Comparison of ENCODE assay signal across 26 mouse cellular contexts in genomic region chr5:131494564-131494963, GRCm38 (mm10).
DNase-seq lines count a peak whose midpoint lies in the region; ATAC-seq lines count a peak whose summit lies in the region.
"Had no signal": no experiment of that assay in that cellular context is flagged by ENCODE, and none has a peak within 500 bp of the region (broad histone marks: within the 10 kb centered on the region; RNA-seq: fewer than 3 reads in every experiment).

No protein-coding gene starts in this region.

- peaks cover 15% of the 10 kb centered on the region for H3K4me1 ChIP-seq in embryonic facial prominence, embryonic 14.5 days (ENCODE audit: control insufficient read depth, insufficient read depth, low read length)
- peaks cover 29% of the 10 kb centered on the region for H3K4me1 ChIP-seq in embryonic facial prominence, embryonic 10.5 days

- no peak overlapping the region for H3K27ac ChIP-seq in embryonic facial prominence, embryonic 14.5 days (replicated peaks; ENCODE audit: low read depth, low read length)
- H3K27ac ChIP-seq in embryonic facial prominence, embryonic 10.5 days (replicated peaks), result no peak overlapping the region
- H3K27ac ChIP-seq: embryonic facial prominence, embryonic 12.5 days; embryonic facial prominence, embryonic 15.5 days; forebrain, embryonic 10.5 days; forebrain, embryonic 12.5 days had no signal

- peak; percentile 39; the same call in 1 of the 2 replicates for ATAC-seq in embryonic facial prominence, embryonic 14.5 days (ENCODE audit: low read depth)
- ATAC-seq: CD4-positive, CD25-positive, alpha-beta regulatory T cell, adult 4 months; forebrain, embryonic 14.5 days; forebrain, embryonic 16.5 days had no signal

- WGBS in embryonic facial prominence, embryonic 14.5 days, result 67% methylated on average over 5 of the region's 5 CpGs
- WGBS in embryonic facial prominence, embryonic 10.5 days, result 85% methylated on average over 5 of the region's 5 CpGs

- H3K4me2 ChIP-seq in embryonic facial prominence, embryonic 14.5 days (ENCODE audit: low read depth, low read length), result no peak overlapping the region
- H3K4me2 ChIP-seq: embryonic facial prominence, embryonic 12.5 days; embryonic facial prominence, embryonic 15.5 days; forebrain, embryonic 12.5 days had no signal

- no peaks in the 10 kb centered on the region for H3K9me3 ChIP-seq in embryonic facial prominence, embryonic 14.5 days (ENCODE audit: control insufficient read depth, low read length)
- H3K9me3 ChIP-seq in embryonic facial prominence, embryonic 10.5 days, result 0 out of 2 replicates have a peak, but pooled peaks cover 2% of the 10 kb centered on the region
- H3K9me3 ChIP-seq: embryonic facial prominence, embryonic 12.5 days; embryonic facial prominence, embryonic 15.5 days; forebrain, embryonic 12.5 days had no signal

- peak; percentile 31 for DNase-seq in adrenal gland, adult 2 months
- no peak for DNase-seq in adrenal gland, postnatal 14 days
- peak; percentile 51 for DNase-seq in embryonic facial prominence, embryonic 14.5 days (ENCODE audit: low spot score)
- DNase-seq in embryonic facial prominence, embryonic 10.5 days (ENCODE audit: low spot score), result no peak
- DNase-seq in ES-CJ7 (ENCODE audit: low read depth, low spot score) (peak; percentile 59), ZHBTc4 (ENCODE audit: low read depth, low spot score) (peak; percentile 42), liver (no peak)
- DNase-seq in layer of hippocampus, adult 9-10 months (ENCODE audit: low spot score), result no peak
- DNase-seq: adrenal gland, adult 8-10 months; B cell, adult 2 months; cerebellum, adult 11 months; cerebellum, adult 18-20 months; cerebellum, adult 8-10 months; cerebellum, adult 9-11 months; cerebellum, postnatal 14 days; cerebellum, postnatal 36 days; embryo, embryonic 11 days had no signal

- H3K36me3 ChIP-seq in embryonic facial prominence, embryonic 14.5 days (ENCODE audit: control insufficient read depth, insufficient read depth, low read length), result 0 out of 2 replicates have a peak, but pooled peaks cover 5% of the 10 kb centered on the region
- H3K36me3 ChIP-seq in embryonic facial prominence, embryonic 10.5 days (replicated peaks), result peaks cover 70% of the 10 kb centered on the region
- H3K36me3 ChIP-seq: forebrain, embryonic 12.5 days had no signal

- H3K4me3 ChIP-seq in embryonic facial prominence, embryonic 14.5 days (ENCODE audit: low read depth, low read length), result no peak overlapping the region
- H3K4me3 ChIP-seq in embryonic facial prominence, embryonic 10.5 days, result no peak overlapping the region
- H3K4me3 ChIP-seq: embryonic facial prominence, embryonic 12.5 days; embryonic facial prominence, embryonic 15.5 days; erythroblast, embryonic 14.5 days; forebrain, embryonic 10.5 days; forebrain, embryonic 12.5 days had no signal

- no peaks in the 10 kb centered on the region for H3K27me3 ChIP-seq in embryonic facial prominence, embryonic 14.5 days (replicated peaks; ENCODE audit: control insufficient read depth, insufficient read depth, low read length)
- H3K27me3 ChIP-seq in embryonic facial prominence, embryonic 10.5 days (replicated peaks; ENCODE audit: low read depth, poor library complexity, severe bottlenecking), result no peaks in the 10 kb centered on the region
- H3K27me3 ChIP-seq: CH12.LX; embryonic facial prominence, embryonic 12.5 days; embryonic facial prominence, embryonic 15.5 days; forebrain, embryonic 12.5 days had no signal

- H3K9ac ChIP-seq in embryonic facial prominence, embryonic 14.5 days (ENCODE audit: low read depth, low read length), result no peak overlapping the region
- H3K9ac ChIP-seq: embryonic facial prominence, embryonic 12.5 days; embryonic facial prominence, embryonic 15.5 days; forebrain, embryonic 12.5 days had no signal

Comparison
In these comparisons a context has a peak if more than half of its experiments do, and no peak if none do; other contexts are left out.
1. DNase-seq: peak in adrenal gland, adult 2 months (single experiment), embryonic facial prominence, embryonic 14.5 days (single experiment), ES-CJ7 (single experiment) and ZHBTc4 (single experiment); none in adrenal gland, postnatal 14 days (single experiment), embryonic facial prominence, embryonic 10.5 days (single experiment), liver (single experiment) and layer of hippocampus, adult 9-10 months (single experiment).